Mouse (Mus musculus) kidney, embryonic 14.5 days (tissue): Measurements from ENCODE around the gene Igfbp4. TPM values are rescaled to one million over a fixed set of nuclear protein-coding genes. Genes with fewer than 3 reads are reported as not detected.

Experiments
- polyA plus RNA-seq: library from polyadenylated mRNA; unstranded; fragments of >200 nt; fragmentation: Nextera tagmentation; extraction: Ambion mirVana; gene quantifications from 2 replicates; pipeline ENCODE4 v1.2.1, GENCODE M21; 2014

The Igfbp4 gene
- polyA plus RNA-seq, 1 experiment from 2014 or later: 542 TPM

Other genes starting within 250 kb of the Igfbp4 start
- 21.6 and 33.7 TPM in 2 replicates for gene Msl1, start 245.7 kb upstream of the Igfbp4 start, polyA plus RNA-seq
- 28.1 and 43.1 TPM in 2 replicates for gene Casc3, start 236.3 kb upstream of the Igfbp4 start, polyA plus RNA-seq
- gene Rapgefl1, start 204.5 kb upstream of the Igfbp4 start, polyA plus RNA-seq: 1.6 and 2.4 TPM in 2 replicates
- gene Wipf2, start 177.6 kb upstream of the Igfbp4 start, polyA plus RNA-seq: 6.5 and 6.7 TPM in 2 replicates
- 32.5 and 44.1 TPM in 2 replicates for gene Cdc6, start 133.4 kb upstream of the Igfbp4 start, polyA plus RNA-seq
- 27.7 and 36.7 TPM in 2 replicates for gene Rara, start 113.4 kb upstream of the Igfbp4 start, polyA plus RNA-seq
- gene Gjd3, start 58.2 kb upstream of the Igfbp4 start, polyA plus RNA-seq: 0.64 TPM in 1 of 2 replicates, not detected in the other
- gene Top2a, start 17.1 kb upstream of the Igfbp4 start, polyA plus RNA-seq: 284 and 300 TPM in 2 replicates
- gene Tns4, start 48.1 kb downstream of the Igfbp4 start, polyA plus RNA-seq: 0.11 and 0.20 TPM in 2 replicates
- gene Ccr7, start 113.8 kb downstream of the Igfbp4 start, polyA plus RNA-seq: 0.13 TPM in 1 of 2 replicates, not detected in the other
- gene Smarce1, start 189.8 kb downstream of the Igfbp4 start, polyA plus RNA-seq: 190 and 229 TPM in 2 replicates
- gene Krt222, start 202.8 kb downstream of the Igfbp4 start, polyA plus RNA-seq: 0.11 and 0.51 TPM in 2 replicates
- not detected in 2 replicates for gene Krt24, start 244.0 kb downstream of the Igfbp4 start, polyA plus RNA-seq